Mouse (Mus musculus) left cerebral cortex, adult 18-20 months (tissue): ENCODE data around the gene Retsat. TPM values are rescaled to one million over a fixed set of nuclear protein-coding genes. Genes with fewer than 3 reads are reported as not detected.

ENCODE experiments used
- DNase-seq, 2 experiments: peaks; one replicate each; pipeline ENCODE4 v3.0.0; 2021 to 2022; ENCODE audit warnings: low spot score in 2 of 2, mixed read lengths in 1 of 2
- total RNA-seq, 2 experiments: library from RNA; stranded (reverse); gene quantifications; 2 replicates each; pipeline ENCODE4 v1.2.3; 2021

Retsat gene
- total RNA-seq, 2 experiments from 2014 or later: 50.1 to 60.4 TPM

DNA sequence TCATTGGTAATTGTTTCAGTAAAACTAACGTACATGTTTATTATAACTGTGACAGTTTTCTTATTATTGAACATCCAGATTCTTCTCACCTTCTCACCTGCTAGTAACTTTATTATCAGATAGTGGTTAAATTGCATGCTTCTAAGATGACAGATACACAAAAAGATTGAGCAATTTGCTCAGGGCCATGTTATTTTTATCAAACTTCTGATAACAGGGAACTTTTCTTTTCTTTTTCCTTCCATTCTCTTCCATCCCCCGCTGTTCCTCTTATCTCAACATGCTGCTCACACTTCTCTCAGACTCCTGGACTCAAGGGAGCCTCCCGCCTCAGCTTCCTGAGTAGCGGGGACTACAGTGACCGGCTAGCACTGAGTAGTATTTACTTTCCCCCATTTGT lies 22.6 kb downstream of the Retsat start:
- no peak for DNase-seq

DNA sequence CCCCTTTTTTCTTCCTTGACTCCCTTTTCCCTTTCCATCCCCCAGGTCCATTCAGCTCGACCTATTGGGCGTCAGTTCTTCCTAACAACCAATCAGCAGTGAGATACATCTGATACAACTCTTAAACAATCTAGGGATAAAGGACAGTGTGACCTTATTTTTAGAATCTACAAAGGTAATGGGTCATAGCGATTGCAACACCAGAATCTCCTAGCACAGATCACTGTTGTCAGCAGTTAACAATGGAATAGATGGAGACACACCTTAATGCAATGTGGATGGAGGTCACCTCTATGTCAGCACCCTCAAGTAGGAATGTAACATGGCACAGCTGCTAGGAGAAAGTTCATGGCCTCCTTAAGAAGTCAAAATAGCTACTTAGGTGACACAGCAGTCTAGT lies 24.6 kb downstream of the Retsat start:
- DNase-seq: no peak

DNA sequence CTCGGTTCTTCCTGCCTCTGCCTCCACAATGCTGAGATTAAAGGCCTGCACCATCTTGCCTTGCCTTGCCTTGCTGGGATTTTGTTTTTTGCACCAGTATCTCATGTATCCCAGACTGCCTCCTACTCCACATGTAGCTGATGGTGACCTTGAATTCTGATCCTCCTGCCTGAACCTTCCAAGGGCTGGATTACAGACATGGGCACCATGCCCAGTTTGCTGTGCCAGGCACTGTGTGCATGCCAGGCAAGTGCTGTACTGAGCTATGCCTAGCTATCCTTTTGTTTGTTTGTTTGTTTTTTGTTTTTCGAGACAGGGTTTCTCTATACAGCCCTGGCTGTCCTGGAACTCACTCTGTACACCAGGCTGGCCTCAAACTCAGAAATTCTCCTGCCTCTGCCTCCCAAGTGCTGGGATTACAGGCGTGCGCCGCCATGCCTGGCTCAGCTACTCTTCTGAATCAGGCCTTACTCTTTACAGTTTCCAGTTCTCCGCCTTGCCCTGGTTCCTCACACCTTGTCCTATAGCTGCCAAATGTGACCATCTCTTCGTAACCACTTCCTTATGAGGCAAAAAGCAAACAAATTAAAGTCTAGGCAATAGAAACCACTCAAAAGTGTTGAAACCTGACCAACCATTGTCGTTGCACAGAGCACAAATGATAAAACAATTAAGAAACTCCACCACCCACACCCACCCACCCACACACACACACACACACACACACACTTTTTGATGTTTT lies 25.6 kb downstream of the Retsat start:
- DNase-seq: no peak

DNA sequence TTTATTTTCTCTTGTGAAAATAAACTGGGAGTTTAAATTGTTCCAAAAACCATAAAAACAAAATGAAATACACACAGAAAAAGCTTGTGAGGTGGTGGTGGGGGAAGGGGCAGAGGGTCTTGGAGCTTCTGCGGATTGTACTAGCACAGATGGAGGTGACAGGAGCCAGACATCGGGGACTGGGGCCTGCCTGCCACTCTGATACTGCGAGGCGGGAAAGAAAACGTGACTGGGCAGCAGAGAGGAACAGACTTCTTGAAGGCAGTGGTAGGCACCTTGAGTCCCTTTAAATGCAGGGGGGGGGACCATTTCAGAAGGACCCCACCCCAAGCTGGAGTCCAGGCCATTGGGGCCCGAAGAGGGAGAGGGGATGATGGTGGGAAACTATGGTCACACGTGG lies 28.1 kb downstream of the Retsat start:
- no peak for DNase-seq

DNA sequence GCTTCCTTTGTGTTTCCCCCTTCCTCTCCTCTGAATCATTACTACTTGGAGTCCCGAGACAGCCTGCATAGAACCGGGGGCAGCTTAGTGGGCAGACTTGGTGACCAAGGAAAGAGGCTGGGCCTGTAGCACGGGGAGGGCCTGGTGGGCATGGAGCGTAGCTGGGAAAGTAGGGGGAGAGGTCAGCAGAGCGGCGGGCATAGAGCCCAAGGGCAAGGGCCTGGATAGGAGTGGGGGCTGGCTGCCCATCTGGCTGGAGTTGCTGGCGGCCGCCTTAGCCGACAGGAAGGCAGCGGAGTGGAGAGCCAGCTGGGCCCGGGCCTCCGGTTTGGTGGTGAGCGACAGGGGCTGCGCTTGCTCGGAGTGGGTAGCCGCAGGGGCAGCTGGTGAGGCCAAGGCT lies 29.0 kb downstream of the Retsat start:
- DNase-seq: no peak

DNA sequence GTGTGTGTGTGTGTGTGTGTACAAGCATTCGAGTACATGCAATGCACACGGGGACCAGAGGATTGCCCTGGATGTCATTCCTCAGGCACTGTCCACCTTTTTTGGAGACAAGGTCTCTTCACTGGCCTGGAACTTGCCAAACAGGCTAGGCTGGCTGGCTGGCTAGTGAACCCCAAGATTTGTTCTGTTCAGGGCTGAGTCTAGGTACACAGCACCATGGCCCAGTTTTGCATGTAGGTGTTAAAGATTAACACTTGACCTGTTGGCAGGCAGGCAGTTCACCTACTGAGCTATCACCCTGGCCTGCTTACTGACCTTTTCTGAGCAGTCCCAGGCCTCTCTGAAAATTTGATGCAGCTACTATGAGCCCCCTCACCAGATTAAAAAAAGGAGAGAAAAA lies 32.1 kb downstream of the Retsat start:
- DNase-seq: no peak

DNA sequence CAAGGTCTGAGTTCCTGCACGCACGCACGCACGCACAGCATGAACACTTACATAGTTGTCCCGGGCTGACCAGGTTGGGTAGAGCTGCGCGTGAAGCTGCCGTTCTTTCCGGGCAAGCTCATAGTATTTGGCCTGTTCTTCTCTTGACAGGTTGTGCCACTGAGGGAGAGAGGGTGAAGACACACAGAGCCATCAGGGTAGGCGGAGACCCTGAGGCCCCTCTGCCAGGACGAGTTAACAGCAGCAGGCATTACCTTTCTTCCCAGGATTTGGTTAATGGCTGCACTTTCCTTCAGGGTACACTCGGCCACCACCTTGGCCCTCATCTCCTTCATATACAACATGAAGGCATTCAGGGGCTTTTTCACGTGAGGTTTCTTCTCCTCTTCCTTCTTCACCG lies 32.7 kb downstream of the Retsat start:
- no peak for DNase-seq

DNA sequence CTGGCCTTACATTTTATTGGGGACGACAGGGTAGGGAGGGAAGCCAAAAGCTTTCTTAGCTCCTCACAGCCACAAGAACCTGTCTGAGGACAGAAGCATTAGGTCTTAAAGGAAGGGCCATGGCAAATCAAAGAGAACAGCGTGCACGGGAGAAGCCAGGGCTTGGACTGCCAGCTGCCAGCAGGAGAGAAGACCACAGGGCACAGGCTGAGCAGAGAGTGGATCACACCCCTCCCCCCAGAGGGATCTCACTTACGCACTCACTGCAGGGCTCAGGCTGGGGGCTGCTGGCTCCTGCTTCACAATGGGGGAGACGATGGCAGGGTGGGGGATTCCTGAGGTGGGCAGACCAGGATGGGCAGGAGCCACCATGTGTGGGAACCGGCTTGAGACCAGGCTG lies 33.4 kb downstream of the Retsat start:
- DNase-seq: no peak

DNA sequence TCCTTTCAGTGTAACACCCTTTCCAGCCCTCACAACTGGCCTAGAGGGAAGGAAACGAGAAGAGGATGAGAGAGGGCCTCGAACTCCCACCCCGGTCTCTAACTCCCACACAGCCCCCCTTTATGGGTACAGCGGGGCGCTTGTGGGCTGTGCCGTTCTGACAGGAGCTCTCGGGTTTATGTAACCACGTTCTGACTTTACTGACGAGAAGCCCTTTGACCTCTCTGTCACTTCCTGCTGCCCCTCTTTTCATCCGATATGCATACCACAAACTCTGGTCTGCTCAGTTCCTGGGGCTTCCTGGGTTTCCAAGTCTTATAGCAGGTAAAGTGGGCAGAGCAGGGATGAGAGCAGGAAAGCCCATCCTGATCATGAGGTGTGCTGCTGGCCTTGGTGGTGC lies 36.0 kb downstream of the Retsat start:
- DNase-seq: no peak

DNA sequence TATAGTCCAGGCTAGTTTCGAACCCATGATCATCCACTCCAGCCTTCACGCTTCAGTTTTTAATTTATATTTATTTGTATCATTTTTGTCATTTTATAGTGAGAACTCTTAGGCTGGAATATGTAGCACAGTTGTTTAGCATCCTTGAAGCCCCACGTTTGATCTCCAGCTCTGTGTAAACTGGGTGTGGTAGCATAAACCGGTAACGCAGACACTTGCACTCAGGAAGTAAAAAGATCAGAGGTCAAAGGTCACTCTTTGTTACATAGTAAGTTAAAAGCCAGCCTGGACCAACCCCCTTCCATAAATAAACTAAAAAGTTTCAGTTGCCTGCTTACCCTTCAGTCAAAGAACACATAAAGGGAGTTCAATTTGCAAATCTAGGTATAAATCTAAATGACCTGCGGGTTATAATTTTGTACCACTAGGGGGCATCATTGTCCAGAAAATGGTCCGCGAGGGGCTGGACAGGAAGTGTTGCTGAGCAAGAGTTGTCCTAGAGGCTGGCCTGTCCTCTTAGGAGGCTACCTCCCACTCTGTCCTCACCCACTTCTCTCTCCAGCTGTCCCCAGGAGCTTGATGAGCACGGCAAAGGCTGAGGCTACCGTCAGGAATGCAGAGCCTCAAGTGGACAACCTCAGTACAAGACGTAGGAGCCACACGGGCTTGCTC lies 37.6 kb downstream of the Retsat start:
- peak; percentile 59 for DNase-seq

DNA sequence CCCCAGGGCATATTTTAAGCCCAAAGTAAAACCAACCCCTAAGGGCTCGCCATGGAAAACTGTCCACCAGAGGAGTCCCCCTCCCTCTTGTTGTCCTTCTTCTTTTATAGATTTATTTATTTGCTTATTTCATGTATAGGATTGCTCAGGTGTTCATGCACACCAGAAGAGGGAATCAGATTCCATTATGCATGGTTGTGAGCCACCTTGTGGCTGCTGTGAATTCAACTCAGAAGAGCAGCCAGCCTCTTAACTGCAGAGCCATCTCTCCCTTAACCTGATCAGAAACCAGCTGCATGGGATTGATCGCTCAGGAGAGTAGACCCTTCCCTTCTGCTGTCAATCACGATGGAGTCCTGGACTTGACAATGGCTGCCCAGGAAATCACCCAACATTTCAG lies 38.7 kb downstream of the Retsat start:
- no peak for DNase-seq

DNA sequence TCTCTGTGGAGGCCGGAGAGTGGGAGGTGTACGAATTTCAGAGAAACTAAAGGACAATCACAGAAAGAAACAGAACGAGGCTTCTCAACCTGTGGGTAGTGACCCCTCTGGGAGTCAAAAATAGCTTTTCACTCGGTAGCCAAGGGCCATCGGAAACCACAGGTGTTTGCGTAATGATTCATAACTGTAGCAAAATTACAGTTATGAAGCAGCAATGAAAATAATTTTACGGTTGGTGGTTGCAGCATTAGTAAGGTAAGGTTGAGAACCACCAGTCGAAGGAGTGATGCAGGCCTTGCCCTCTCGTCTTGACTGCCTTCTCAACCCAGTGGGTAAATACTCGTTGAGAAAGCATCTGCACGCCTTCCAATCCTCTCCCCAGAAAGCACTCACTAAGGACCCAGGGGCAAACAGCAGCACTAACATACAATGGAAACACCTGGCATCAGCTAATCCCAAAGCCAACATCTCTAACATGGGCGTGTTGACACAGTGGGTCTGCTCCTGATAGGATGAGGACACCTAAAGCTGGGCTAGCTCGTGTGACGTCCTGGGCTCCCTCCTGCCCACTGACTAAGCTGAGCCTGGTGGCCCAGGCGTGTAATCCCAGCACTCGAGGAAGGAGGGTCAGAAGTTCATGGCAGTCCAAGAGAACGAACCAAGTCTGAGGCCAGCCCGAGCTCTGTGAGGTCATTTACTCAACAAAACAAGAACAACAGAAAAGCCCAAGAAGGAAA lies 43.1 kb downstream of the Retsat start:
- no peak for DNase-seq

DNA sequence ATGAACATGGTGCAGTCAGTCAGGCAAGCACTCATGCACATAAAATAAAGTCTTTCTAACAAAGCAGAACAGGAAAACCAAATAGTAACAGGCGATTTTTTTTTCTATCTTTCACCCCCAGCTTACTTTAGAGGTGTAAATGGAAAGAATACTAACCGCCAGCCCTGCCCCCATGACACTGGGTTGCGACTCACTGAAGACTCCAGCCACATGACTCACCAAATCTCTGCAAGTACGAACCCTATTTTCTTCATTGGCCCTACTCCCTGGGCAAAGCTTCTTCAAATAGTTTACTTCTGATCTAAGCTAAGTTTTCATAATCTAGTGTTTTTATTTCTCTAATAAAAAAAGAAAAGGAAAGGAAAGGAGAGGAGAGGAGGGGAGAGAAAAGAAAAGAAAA lies 46.3 kb downstream of the Retsat start:
- no peak for DNase-seq

DNA sequence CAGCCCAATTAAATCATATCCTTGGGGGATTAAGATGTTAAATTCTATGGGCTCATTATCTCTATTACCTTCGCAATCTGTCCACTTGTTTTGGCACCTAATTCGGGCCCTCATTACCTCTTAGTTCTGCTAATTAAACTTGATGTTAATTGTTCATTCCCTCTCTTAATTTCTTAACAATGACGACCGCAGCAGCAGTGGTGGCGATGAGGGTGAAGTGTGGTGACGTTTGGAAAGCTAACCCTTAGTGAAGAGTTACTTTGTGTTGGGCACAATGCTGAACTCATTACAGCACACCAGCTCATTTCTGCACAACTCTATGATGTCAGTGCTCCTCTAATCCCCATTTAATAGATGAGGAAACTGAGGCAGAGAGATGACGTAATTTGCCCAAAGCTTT lies 47.1 kb downstream of the Retsat start:
- DNase-seq: no peak

DNA sequence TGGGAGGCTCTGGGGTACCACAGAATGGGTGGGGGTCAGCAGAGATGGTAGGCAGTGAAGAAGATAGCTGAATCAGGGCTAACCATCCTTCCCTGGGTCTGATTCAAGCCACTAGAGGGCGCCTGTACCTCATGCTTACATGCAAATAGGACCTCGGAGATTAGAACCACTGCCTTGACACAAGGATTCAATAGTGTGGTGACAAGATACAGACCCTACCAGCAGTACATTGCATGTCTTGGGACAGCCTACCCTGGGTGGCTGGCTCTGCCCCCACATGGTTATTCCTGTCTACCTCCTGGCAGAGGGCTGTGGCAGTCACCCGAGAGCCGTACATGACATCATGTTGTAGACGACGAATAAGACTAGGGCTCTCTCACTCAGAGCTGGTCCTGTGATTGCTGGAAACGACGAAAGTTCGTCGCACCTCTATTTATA lies 49.1 kb downstream of the Retsat start:
- peak; percentile 71 to 85 for DNase-seq

DNA sequence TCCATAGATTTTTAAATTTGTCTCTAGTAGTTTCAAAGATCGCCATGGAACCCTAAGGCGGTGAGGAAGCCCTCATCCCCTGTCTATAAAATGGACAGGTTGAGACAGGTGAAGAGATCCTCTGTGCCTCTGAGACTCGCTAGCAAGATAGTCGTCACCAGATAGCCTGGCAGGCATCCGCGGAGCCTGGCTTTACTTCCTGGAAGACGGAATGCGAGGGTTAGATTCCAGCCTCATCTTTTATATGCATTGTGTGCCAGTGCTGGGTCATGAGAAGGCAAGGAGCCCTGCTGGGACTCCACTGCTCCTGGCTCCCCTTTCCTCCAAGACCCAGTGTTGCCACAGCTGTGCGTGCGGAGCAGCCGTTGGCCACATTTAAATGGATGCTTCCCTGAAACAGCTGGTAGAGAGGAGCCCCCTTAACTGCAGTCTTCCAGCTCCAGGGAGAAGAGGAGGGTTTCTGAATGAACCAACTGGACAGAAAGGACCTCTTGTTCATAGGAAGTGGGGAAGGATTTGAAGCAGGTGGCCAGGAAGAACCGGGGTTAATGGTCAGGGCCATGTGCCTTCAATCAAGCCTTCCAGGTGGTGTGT lies 49.8 kb downstream of the Retsat start:
- no peak for DNase-seq

DNA sequence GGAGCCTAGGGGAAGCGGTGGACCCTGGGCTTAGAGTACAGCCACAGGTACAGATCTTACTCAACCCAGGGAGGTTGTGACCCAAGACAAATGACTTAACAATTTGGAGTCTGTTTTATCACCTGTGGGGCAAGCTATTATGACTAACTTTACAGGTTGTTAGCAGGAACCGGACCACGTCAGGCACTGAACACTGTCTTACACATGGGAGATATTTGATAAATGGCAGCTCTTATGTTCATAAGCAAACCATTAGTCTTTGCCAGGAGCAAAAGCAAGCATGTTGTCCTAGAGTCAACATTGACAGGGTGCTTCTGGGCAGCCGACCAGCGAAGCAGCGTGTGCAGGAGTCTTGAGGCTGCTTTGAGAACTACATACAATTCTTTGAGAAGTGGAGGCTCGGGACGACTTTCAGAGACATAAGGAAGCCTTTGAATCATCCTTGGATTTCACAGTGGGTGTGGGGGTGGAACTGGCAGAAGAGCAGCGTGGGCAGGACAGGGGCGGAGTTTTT lies 52.1 kb downstream of the Retsat start:
- DNase-seq: peak; percentile 74 to 80

DNA sequence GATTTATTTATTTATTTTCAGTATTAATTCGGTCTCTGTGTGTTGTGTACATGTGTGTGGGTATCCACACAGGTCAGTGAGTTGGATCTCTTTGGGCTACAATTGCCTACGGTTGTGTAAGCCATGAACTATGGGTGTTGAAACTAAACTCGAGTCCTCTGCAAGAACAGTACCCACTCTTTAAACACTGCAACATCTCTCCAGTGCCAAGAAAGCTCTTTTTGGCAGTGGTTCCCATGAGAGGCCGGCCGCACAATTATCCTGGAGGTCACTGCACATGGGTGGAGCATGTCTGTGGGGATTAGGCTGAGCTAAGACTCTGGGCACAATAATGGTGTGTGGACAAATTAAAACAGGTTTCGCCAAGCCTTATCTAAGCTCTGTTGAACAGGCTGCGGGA lies 55.1 kb downstream of the Retsat start:
- DNase-seq: no peak

DNA sequence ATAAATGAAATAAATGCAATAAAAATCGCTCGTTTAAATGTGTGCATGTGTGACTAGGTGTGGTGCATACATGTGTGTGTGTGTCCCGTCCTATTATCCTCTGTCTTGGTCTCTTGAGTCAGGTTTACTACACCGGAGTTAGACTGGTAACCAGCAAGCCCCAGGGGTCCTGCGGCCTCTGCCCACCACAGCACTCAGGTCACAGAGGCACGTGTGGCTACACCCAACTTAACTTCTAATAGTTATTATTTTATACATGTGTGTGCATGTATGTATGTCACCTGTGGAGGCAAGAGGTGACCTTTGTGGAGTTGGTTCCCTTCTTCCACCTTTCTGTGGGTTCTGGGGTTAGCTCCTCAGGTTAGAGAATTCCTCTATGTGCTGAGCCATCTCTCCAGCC lies 56.1 kb downstream of the Retsat start:
- no peak for DNase-seq

DNA sequence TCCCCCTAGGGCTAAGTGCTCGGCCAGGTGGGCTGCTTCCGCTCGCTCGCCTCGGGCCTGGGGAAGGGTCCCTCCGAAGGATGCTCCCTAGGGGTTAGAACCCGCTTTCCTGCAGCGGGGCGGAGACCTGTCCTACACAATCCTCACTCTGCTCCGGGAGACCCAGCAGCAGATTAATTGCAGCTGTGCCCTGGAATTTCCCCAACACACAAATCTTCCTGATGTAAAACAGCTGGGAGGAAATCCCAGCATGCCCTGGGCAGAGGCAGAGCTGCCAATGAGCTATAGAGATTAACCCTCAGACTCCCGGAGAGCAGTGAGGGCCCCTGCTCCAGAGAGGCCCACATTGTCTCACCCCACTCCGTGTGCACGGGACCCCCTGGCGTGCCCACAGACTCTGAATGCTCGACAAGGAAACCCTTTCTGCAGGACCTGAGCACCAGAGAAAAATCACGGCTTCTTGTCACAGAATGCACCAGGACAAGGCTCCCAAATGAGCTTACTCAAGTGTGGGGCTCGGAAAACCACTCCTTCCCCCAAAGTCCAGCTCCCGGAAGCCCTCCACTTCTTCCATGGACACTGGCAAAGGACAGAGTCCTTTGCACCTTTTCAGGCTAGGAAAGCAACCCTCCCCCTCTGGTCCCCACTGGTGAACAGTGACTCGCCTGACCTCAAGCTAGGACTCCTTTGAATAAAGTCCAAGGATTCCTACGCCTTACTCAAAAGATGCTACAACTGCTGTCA lies 57.2 kb downstream of the Retsat start:
- peak in 1 of 2 experiments; percentile 13 for DNase-seq

DNA sequence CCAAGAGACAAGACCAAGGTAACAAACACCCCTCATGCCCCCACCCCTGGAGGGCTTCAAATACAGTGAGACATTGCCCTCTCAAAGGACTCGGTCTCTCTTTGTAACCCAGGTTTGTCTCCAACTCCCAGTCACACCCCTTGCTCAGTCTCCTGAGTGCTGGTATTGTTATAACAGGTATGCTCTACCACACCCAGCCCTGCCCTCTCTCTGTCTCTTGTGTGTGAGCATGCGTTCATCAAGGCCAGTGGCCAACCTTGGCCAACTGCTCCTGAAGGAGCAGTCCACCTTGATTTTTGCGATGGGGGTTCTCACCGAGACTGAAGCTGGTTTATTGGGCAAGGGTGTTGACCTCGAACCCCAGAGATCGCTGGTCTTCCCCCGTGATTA lies 57.8 kb downstream of the Retsat start:
- no peak for DNase-seq
